Mouse (Mus musculus) embryo, embryonic 11.5 days (tissue): ENCODE data around the gene Dlgap3.
A peak's percentile ranks its signal among the peaks of the same experiment; 100 is the strongest.

Source experiments
- DNase-seq: peaks from one replicate; pipeline ENCODE4 v3.0.0-alpha.2; 2012; ENCODE audit warnings: low read depth, low spot score

The Dlgap3 gene

GRCm38 (mm10) chr4:127215799-127216198 lies 46.8 kb downstream of the Dlgap3 start:
- DNase-seq = no peak

GRCm38 (mm10) chr4:127216251-127216651 lies 47.2 kb downstream of the Dlgap3 start:
- no peak for DNase-seq

- no peak for DNase-seq
These were observed 48.0 kb downstream of the Dlgap3 start for GRCm38 (mm10) chr4:127217048-127217447.

GRCm38 (mm10) chr4:127223291-127223690 lies 54.3 kb downstream of the Dlgap3 start:
- DNase-seq = no peak

GRCm38 (mm10) chr4:127223755-127224154 lies 54.8 kb downstream of the Dlgap3 start:
- no peak for DNase-seq

- no peak for DNase-seq
These were observed 55.6 kb downstream of the Dlgap3 start for GRCm38 (mm10) chr4:127224444-127225100.

- no peak for DNase-seq
These were observed 57.1 kb downstream of the Dlgap3 start for GRCm38 (mm10) chr4:127226067-127226466.

GRCm38 (mm10) chr4:127227051-127227673 lies 58.2 kb downstream of the Dlgap3 start:
- DNase-seq = peak; percentile 39

GRCm38 (mm10) chr4:127232028-127232427 lies 63.0 kb downstream of the Dlgap3 start:
- no peak for DNase-seq

GRCm38 (mm10) chr4:127232551-127232950 lies 63.5 kb downstream of the Dlgap3 start:
- DNase-seq = no peak

- DNase-seq = no peak
These were observed 64.6 kb downstream of the Dlgap3 start for GRCm38 (mm10) chr4:127233416-127234125.

GRCm38 (mm10) chr4:127235742-127236487 lies 66.9 kb downstream of the Dlgap3 start:
- DNase-seq = peak; percentile 81

- no peak for DNase-seq
These were observed 67.6 kb downstream of the Dlgap3 start for GRCm38 (mm10) chr4:127236631-127237030.

GRCm38 (mm10) chr4:127237271-127237670 lies 68.3 kb downstream of the Dlgap3 start:
- no peak for DNase-seq

GRCm38 (mm10) chr4:127242696-127243095 lies 73.7 kb downstream of the Dlgap3 start:
- DNase-seq = no peak

- DNase-seq = peak; percentile 95
These were observed 74.5 kb downstream of the Dlgap3 start, which contains the start of gene Smim12 for GRCm38 (mm10) chr4:127243552-127243951. Gene Smim12, plus strand, starts transcription at chr4:127243784.

- DNase-seq = peak; percentile 30
These were observed 74.9 kb downstream of the Dlgap3 start for GRCm38 (mm10) chr4:127243953-127244352.

- peak; percentile 85 for DNase-seq
These were observed 80.8 kb downstream of the Dlgap3 start for GRCm38 (mm10) chr4:127249701-127250349.

GRCm38 (mm10) chr4:127251963-127252585 lies 83.1 kb downstream of the Dlgap3 start:
- no peak for DNase-seq

GRCm38 (mm10) chr4:127256739-127257138 lies 87.7 kb downstream of the Dlgap3 start:
- no peak for DNase-seq
